Mouse (Mus musculus) CH12.LX (cell line): Measurements from ENCODE around the gene Pbx3. TPM values are rescaled to one million over a fixed set of nuclear protein-coding genes. Genes with fewer than 3 reads are reported as not detected.

Experiments used
- DNase-seq: peaks from one replicate; pipeline ENCODE4 v3.0.0-alpha.2; 2013; ENCODE audit errors: extremely low read depth
- H3K27ac ChIP-seq: 2 replicates; pipeline ENCODE4 v1.5.1; 2012; ENCODE audit warnings: low read depth, mild to moderate bottlenecking, control low read depth, moderate library complexity; ENCODE audit not compliant: insufficient read depth
- H3K27me3 ChIP-seq: replicated peaks from 2 replicates; pipeline ENCODE3; 2012; ENCODE audit warnings: inconsistent platforms
- H3K36me3 ChIP-seq, 2 experiments: replicated peaks in 1 of 2; 2 replicates each; pipeline versions ENCODE3 to v1.6.1; 2012; ENCODE audit warnings: inconsistent platforms in 1 of 2, low read length in 1 of 2, mild to moderate bottlenecking in 1 of 2, mixed read lengths in 1 of 2, moderate library complexity in 1 of 2; ENCODE audit not compliant: control insufficient read depth in 1 of 2, insufficient read depth in 1 of 2
- H3K4me1 ChIP-seq, 2 experiments: 2 replicates each; pipeline ENCODE4 v1.6.1; 2012; ENCODE audit warnings: inconsistent platforms in 1 of 2, moderate library complexity in 1 of 2; ENCODE audit not compliant: insufficient read depth in 2 of 2, control insufficient read depth in 1 of 2
- H3K4me2 ChIP-seq: 2 replicates; pipeline ENCODE4 v1.6.1; 2012; ENCODE audit warnings: low read depth, mild to moderate bottlenecking, control low read depth; ENCODE audit not compliant: poor library complexity, insufficient read depth, severe bottlenecking
- H3K4me3 ChIP-seq, 3 experiments: fragments of 150-350 bp in 1 of 3; sonication (generic) in 1 of 3; replicated peaks in 1 of 3; 2 replicates each; pipeline versions ENCODE3 to v1.5.1; 2011 to 2012; ENCODE audit warnings: low read depth in 2 of 3, low read length in 2 of 3, mild to moderate bottlenecking in 2 of 3, moderate library complexity in 2 of 3, control low read depth in 1 of 3, improper control_type of control experiment in 1 of 3, inconsistent platforms in 1 of 3, mixed read lengths in 1 of 3; ENCODE audit not compliant: poor library complexity in 1 of 3
- H3K79me2 ChIP-seq: replicated peaks from 2 replicates; pipeline ENCODE4 v1.6.1; 2012; ENCODE audit warnings: mild to moderate bottlenecking, moderate library complexity; ENCODE audit not compliant: control insufficient read depth, poor library complexity, insufficient read depth, severe bottlenecking; ENCODE audit errors: extremely low read depth
- H3K9ac ChIP-seq: 2 replicates; pipeline ENCODE4 v1.6.1; 2012; ENCODE audit warnings: low read depth, mild to moderate bottlenecking, control low read depth, moderate library complexity; ENCODE audit not compliant: insufficient read depth
- H3K9me3 ChIP-seq: replicated peaks from 2 replicates; pipeline ENCODE3; 2012; ENCODE audit warnings: low read length, inconsistent platforms, mixed read lengths
- BHLHE40 ChIP-seq: IDR thresholded peaks from 2 replicates; pipeline ENCODE4 v1.6.1; 2011; ENCODE audit warnings: mild to moderate bottlenecking, low read depth, low read length, improper control_type of control experiment
- CTCF ChIP-seq, 2 experiments: IDR thresholded peaks in 1 of 2; conservative IDR thresholded peaks in 1 of 2; 2 replicates each; pipeline ENCODE4 v1.5.1; 2011 to 2012; ENCODE audit warnings: low read depth in 2 of 2, low read length in 2 of 2, improper control_type of control experiment in 1 of 2, inconsistent platforms in 1 of 2, mild to moderate bottlenecking in 1 of 2, moderate library complexity in 1 of 2
- ELF1 ChIP-seq: IDR thresholded peaks from 2 replicates; pipeline ENCODE4 v1.6.1; 2014; ENCODE audit warnings: low read depth, mild to moderate bottlenecking, inconsistent platforms, low read length, improper control_type of control experiment
- EP300 ChIP-seq: IDR thresholded peaks from 2 replicates; pipeline ENCODE4 v1.6.1; 2011; ENCODE audit warnings: low read length, improper control_type of control experiment
- IRF4 ChIP-seq: IDR thresholded peaks from 2 replicates; pipeline ENCODE4 v1.6.1; 2014; ENCODE audit warnings: low read depth, mild to moderate bottlenecking, inconsistent platforms, low read length, improper control_type of control experiment
- JUND ChIP-seq: conservative IDR thresholded peaks from 2 replicates; pipeline ENCODE4 v1.6.1; 2011; ENCODE audit warnings: low read depth, low read length, improper control_type of control experiment
- KAT2A ChIP-seq: IDR thresholded peaks from 2 replicates; pipeline ENCODE4 v1.6.1; 2012; ENCODE audit warnings: low read length, improper control_type of control experiment, inconsistent platforms; ENCODE audit not compliant: insufficient replicate concordance
- MAX ChIP-seq: IDR thresholded peaks from 2 replicates; pipeline ENCODE4 v1.6.1; 2011; ENCODE audit warnings: low read length, improper control_type of control experiment
- MYC ChIP-seq: IDR thresholded peaks from 2 replicates; pipeline ENCODE4 v1.6.1; 2011; ENCODE audit warnings: low read depth, mild to moderate bottlenecking, improper control_type of control experiment, low read length
- PAX5 ChIP-seq: IDR thresholded peaks from 2 replicates; pipeline ENCODE4 v1.6.1; 2012; ENCODE audit warnings: low read length, inconsistent platforms, mixed read lengths
- POLR2A ChIP-seq: IDR thresholded peaks from 2 replicates; pipeline ENCODE4 v1.6.1; 2011; ENCODE audit warnings: low read depth, mild to moderate bottlenecking, improper control_type of control experiment, low read length
- POLR2AphosphoS2 ChIP-seq: IDR thresholded peaks from 2 replicates; pipeline ENCODE4 v1.6.1; 2011; ENCODE audit warnings: low read depth, low read length, improper control_type of control experiment
- RCOR1 ChIP-seq: conservative IDR thresholded peaks from 2 replicates; pipeline ENCODE4 v1.6.1; 2012; ENCODE audit warnings: low read depth, mild to moderate bottlenecking, inconsistent platforms, low read length, improper control_type of control experiment
- SMC3 ChIP-seq: IDR thresholded peaks from 2 replicates; pipeline ENCODE4 v1.6.1; 2011; ENCODE audit warnings: low read depth, low read length, improper control_type of control experiment
- TCF12 ChIP-seq: IDR thresholded peaks from 2 replicates; pipeline ENCODE4 v1.6.1; 2014; ENCODE audit warnings: low read depth, mild to moderate bottlenecking, inconsistent platforms, low read length, improper control_type of control experiment
- UBTF ChIP-seq: IDR thresholded peaks from 2 replicates; pipeline ENCODE4 v1.6.1; 2012; ENCODE audit warnings: low read depth, mild to moderate bottlenecking, inconsistent platforms, low read length, improper control_type of control experiment, moderate library complexity
- USF2 ChIP-seq: conservative IDR thresholded peaks from 2 replicates; pipeline ENCODE4 v1.6.1; 2011; ENCODE audit warnings: low read depth, low read length, improper control_type of control experiment
- ZC3H11A ChIP-seq: IDR thresholded peaks from 2 replicates; pipeline ENCODE4 v1.6.1; 2012; ENCODE audit warnings: low read depth, mild to moderate bottlenecking, inconsistent platforms, low read length, improper control_type of control experiment
- ZKSCAN1 ChIP-seq: IDR thresholded peaks from 2 replicates; pipeline ENCODE4 v1.6.1; 2012; ENCODE audit warnings: low read depth, inconsistent platforms, low read length, improper control_type of control experiment, borderline replicate concordance
- ZNF384 ChIP-seq: IDR thresholded peaks from 2 replicates; pipeline ENCODE4 v1.6.1; 2012; ENCODE audit warnings: low read depth, low read length, improper control_type of control experiment, inconsistent platforms
- dilution Hi-C: fragments of 300-500 bp; cut with MboI; formaldehyde crosslinking; loops from 2 replicates; pipeline ENCODE4 v1.14.3; 2020; ENCODE audit warnings: low sequenced_read_pairs; ENCODE audit not compliant: extremely low pct_unique_long_range_greater_than_20kb, extremely low pct_ligation_motif_present
- in situ Hi-C: fragments of 300-500 bp; cut with MboI; formaldehyde crosslinking; loops from 3 replicates; pipeline ENCODE4 v1.14.3; 2019; ENCODE audit warnings: low sequenced_read_pairs, low pct_ligation_motif_present, low pct_unique_long_range_greater_than_20kb, mixed read lengths
- polyA plus RNA-seq: library from polyadenylated mRNA; unstranded; fragments of >175 nt; gene quantifications from 2 replicates; pipeline ENCODE4 v1.2.1, GENCODE M21; 2012; ENCODE audit warnings: low read depth; ENCODE audit not compliant: insufficient read length
- total RNA-seq, 2 experiments: library from RNA; depleted of rRNA; stranded (reverse); fragments of 300-350 nt in 1 of 2; fragments of >200 nt in 1 of 2; gene quantifications; 2 replicates each; pipeline ENCODE4 v1.2.3; 2012 to 2014

The Pbx3 gene
- total and polyA plus RNA-seq, 3 experiments: 3.8 to 8.1 (median 5.9) TPM

DNA sequence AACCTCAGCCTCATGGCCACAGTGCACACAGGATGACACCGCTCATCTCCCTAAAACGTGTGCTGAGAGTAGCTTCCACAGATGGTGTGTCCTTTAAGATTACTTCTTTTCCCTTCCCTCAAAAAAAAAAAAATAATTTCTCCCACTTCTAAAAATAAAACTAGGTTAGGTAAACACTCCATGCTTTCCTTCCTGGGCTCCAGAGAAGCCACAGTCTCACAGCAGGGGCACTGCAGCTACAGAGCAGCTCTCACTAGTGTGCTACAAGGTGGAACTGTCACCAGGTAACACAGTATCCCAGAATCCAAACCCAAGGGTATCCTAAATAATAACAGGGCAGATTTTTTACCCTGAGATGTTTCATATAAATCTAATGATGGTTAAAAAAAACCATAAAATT lies 185.6 kb downstream of the Pbx3 start:
- dilution Hi-C loops: no loop called here
- Histone ChIP-seq H3K4me1 (no peaks in the 10 kb centered on the region), H3K27me3 (no peaks in the 10 kb centered on the region), H3K27ac (no peak overlapping the region), H3K9ac (no peak overlapping the region), H3K79me2 (no peaks in the 10 kb centered on the region), H3K36me3 (peaks cover 0 to 3% of the 10 kb centered on the region in 2 experiments), H3K4me2 (no peak overlapping the region), H3K9me3 (no peaks in the 10 kb centered on the region), H3K4me3 (no peak overlapping the region)
- in situ Hi-C loops: no loop called here
- TF ChIP-seq PAX5: no peak
- no peak for TF ChIP-seq USF2
- TF ChIP-seq EP300: no peak
- TF ChIP-seq ELF1: no peak
- no peak for TF ChIP-seq UBTF
- no peak for TF ChIP-seq POLR2AphosphoS2
- TF ChIP-seq CTCF (conservative IDR thresholded peaks at IDR 0.05 in 1 of 2, IDR thresholded peaks at IDR 0.05 in 1 of 2; ENCODE audit: low read depth in 2 of 2, low read length in 2 of 2): no peak
- DNase-seq: no peak

DNA sequence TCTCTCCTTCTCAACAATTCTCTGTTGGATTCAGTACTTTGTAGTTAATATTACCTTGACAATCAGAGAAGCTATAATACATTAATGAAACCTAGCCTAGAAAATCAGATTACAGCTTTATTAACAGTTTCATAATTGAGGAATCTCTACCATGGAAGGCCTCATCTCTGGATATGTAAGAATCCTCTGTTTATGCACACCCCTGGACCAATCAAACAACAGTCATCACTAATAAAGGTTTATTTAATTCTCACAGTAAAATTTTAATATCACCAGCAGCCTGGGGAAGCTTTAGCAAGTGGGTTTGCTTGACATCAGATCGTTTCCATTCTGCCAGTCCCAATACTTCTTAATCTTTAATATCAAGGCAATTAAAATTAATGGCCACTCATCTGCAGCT lies 191.3 kb downstream of the Pbx3 start:
- H3K4me2 ChIP-seq: no peak overlapping the region
- no peaks in the 10 kb centered on the region for H3K4me1 ChIP-seq
- in situ Hi-C loops (no loop called here), dilution Hi-C loops (no loop called here)
- TF ChIP-seq ZNF384 (no peak), MAX (no peak), USF2 (no peak), ZKSCAN1 (no peak), MYC (no peak), SMC3 (no peak), BHLHE40 (no peak), ZC3H11A (no peak), JUND (no peak), POLR2A (no peak), POLR2AphosphoS2 (no peak)
- H3K9ac ChIP-seq: no peak overlapping the region
- DNase-seq: no peak
- no peaks in the 10 kb centered on the region for H3K79me2 ChIP-seq
- no peak overlapping the region for H3K4me3 ChIP-seq
- H3K9me3 ChIP-seq: no peaks in the 10 kb centered on the region
- H3K27me3 ChIP-seq: no peaks in the 10 kb centered on the region
- peaks cover 0 to 9% of the 10 kb centered on the region in 2 experiments for H3K36me3 ChIP-seq
- H3K27ac ChIP-seq: no peak overlapping the region

DNA sequence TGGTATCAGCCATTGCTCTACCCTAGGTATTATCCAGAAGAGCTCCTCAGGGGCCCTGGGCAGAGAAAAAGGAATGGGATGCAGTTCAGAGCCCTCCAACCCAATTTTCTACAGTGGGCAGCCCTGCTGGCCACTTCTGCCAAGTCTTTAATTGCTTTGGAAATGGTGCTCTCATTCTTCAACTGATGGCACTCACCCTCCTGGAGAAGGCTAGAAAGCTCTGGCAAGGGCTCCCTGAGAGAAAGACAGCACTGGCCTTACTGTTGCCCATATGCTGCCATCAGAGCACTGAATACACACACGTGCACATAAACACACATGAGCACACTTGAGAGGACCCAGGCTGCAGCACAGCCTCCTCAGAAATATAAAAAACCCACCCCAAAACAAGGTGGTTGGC lies 193.6 kb downstream of the Pbx3 start:
- H3K36me3 ChIP-seq: peaks cover 0 to 11% of the 10 kb centered on the region in 2 experiments
- no peaks in the 10 kb centered on the region for H3K4me1 ChIP-seq
- H3K9me3 ChIP-seq: no peaks in the 10 kb centered on the region
- no peak for DNase-seq
- in situ Hi-C loops (no loop called here), dilution Hi-C loops (no loop called here)
- no peak overlapping the region for H3K4me2 ChIP-seq
- no peak for TF ChIP-seq ZC3H11A
- no peak for TF ChIP-seq IRF4
- no peak for TF ChIP-seq TCF12
- no peak for TF ChIP-seq RCOR1
- no peak for TF ChIP-seq KAT2A
- TF ChIP-seq, all 38 proteins: peak for 0
- no peak overlapping the region for H3K9ac ChIP-seq
- H3K79me2 ChIP-seq: no peaks in the 10 kb centered on the region
- no peaks in the 10 kb centered on the region for H3K27me3 ChIP-seq
- H3K27ac ChIP-seq: no peak overlapping the region
- H3K4me3 ChIP-seq: no peak overlapping the region
